Comparison of ENCODE assay signal across 8 mouse cellular contexts in the genomic region with DNA sequence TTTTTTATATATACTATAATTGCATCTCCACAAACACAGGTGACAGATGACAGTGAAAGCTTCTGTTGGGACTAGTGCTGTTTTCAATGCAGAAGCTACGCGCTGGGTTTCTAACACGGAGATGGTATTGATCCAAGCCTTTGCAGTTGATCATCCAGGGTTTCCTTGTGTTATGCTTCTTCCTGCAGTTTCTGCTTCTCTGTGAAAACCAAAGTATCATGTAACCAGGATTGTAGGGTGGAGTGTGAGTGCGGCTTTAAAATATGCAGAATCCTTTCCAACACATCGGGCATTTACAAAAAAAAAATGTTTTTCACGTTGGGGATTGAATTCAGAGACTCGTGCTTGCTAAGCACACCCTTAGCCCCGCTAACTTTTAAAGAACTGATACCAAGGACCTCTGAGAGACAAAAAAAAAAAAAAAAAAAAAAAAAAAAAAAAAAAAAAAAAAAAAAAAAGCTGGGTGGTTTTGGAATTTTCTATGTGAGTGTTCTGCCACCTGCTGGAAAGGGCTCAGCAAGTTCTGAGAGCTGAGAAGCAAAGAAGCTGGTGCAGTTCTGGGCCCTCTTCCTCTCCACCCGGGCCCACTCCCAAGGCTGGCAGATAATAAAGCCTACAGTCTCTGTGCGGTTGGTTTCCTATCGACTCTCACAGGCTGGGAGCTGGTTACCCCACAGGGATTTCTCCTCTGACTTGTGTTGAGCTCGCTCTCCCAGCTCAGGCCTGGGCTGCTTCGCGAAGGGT.
DNase-seq lines count a peak whose midpoint lies in the region; TF ChIP-seq lines count a peak whose summit lies in the region.

No protein-coding gene starts in this region.

- H3K4me3 ChIP-seq in myocyte = no peak overlapping the region
- H3K4me3 ChIP-seq in thymus, adult 2 months (ENCODE audit: control insufficient read depth, insufficient read depth, low read length) = no peak overlapping the region

- peak; percentile 74 for DNase-seq in CD4-positive, CD25-positive, alpha-beta regulatory T cell, adult 2 months (ENCODE audit: low read depth, low spot score)
- peak; percentile 79 for DNase-seq in adipocyte (ENCODE audit: low spot score)
- DNase-seq in embryo, embryonic 9.5 days (ENCODE audit: extremely low spot score) = peak; percentile 19
- peak; percentile 13 to 16 for DNase-seq in gastrocnemius, postnatal 36 days
- DNase-seq in kidney, adult 18-20 months = peak; percentile 56
- DNase-seq in left cerebral cortex, postnatal 36 days (ENCODE audit: low spot score in 2 of 2) = peak; percentile 41 to 43
- DNase-seq in thymus, adult 2 months = peak; percentile 36

- intact Hi-C loops in gastrocnemius, postnatal 36 days (cut with DNase I) = loop anchor here (5.0 to 10.0 kb wide), 2 partner anchors 133 to 625 kb away; partner anchors contain the start of gene Arhgap5
- intact Hi-C loops in left cerebral cortex, postnatal 36 days (cut with DNase I) = loop anchor here (2.0 to 10.0 kb wide), 6 partner anchors 133 to 627 kb away; no protein-coding TSS in a partner anchor

- H3K36me3 ChIP-seq in myocyte (ENCODE audit: control insufficient read depth, insufficient read depth) = no peaks in the 10 kb centered on the region
- H3K36me3 ChIP-seq in thymus, adult 2 months (ENCODE audit: control insufficient read depth, insufficient read depth, low read length) = no peaks in the 10 kb centered on the region

- no peaks in the 10 kb centered on the region for H3K79me2 ChIP-seq in myocyte (ENCODE audit: control insufficient read depth, insufficient read depth)

- TF ChIP-seq POLR2A in myocyte (IDR thresholded peaks at IDR 0.05; ENCODE audit: insufficient read length, low read depth) = no peak
- no peak for TF ChIP-seq POLR2A in thymus, adult 2 months (IDR thresholded peaks at IDR 0.05; ENCODE audit: control insufficient read depth, extremely low read depth, insufficient read depth, low read length, poor library complexity)

- H3K4me1 ChIP-seq in thymus, adult 2 months (replicated peaks; ENCODE audit: control insufficient read depth, insufficient read depth, low read length) = no peaks in the 10 kb centered on the region

- 63% methylated on average over 14 of the region's 14 CpGs for WGBS in thymus, adult 2 months

- peak overlapping the region; percentile 82 for H3K4me2 ChIP-seq in myocyte (ENCODE audit: low read depth)

- no peak overlapping the region for H3ac ChIP-seq in myocyte (ENCODE audit: control insufficient read depth, insufficient read length)

- TF ChIP-seq CTCF in thymus, adult 2 months (IDR thresholded peaks at IDR 0.05; ENCODE audit: borderline replicate concordance, control insufficient read depth, extremely low read depth, insufficient read depth, low read length, poor library complexity) = no peak

- no peak overlapping the region for H3K27ac ChIP-seq in thymus, adult 2 months (ENCODE audit: control insufficient read depth, insufficient read depth, low read length)

- no peaks in the 10 kb centered on the region for H3K27me3 ChIP-seq in myocyte (ENCODE audit: control insufficient read depth, insufficient read depth, insufficient read length)
- H3K27me3 ChIP-seq in thymus, adult 2 months (ENCODE audit: control insufficient read depth, insufficient read depth, low read length) = no peaks in the 10 kb centered on the region

TF ChIP-seq in myocyte, 11 proteins besides CTCF, POLR2A, EP300 and RAD21:
- TF ChIP-seq CEBPB (IDR thresholded peaks at IDR 0.05; ENCODE audit: insufficient read depth, poor library complexity, severe bottlenecking) (no peak), USF1 (IDR thresholded peaks at IDR 0.05; ENCODE audit: low read depth) (no peak), SRF (IDR thresholded peaks at IDR 0.05; ENCODE audit: control insufficient read depth, insufficient read length, low read depth) (no peak), REST (IDR thresholded peaks at IDR 0.05; ENCODE audit: insufficient read depth, insufficient read length) (no peak), POLR2AphosphoS2 (IDR thresholded peaks at IDR 0.05; ENCODE audit: insufficient read length, low read depth) (no peak), MAX (IDR thresholded peaks at IDR 0.05; ENCODE audit: low read depth) (no peak), TCF12 (IDR thresholded peaks at IDR 0.05; ENCODE audit: insufficient read depth, poor library complexity, severe bottlenecking) (no peak), MYOG (IDR thresholded peaks at IDR 0.05; ENCODE audit: control insufficient read depth in 1 of 3, insufficient read depth in 1 of 3, insufficient read length in 2 of 3, low read depth in 2 of 3) (no peak), TCF3 (IDR thresholded peaks at IDR 0.05; ENCODE audit: insufficient read length, low read depth) (no peak), MYOD1 (IDR thresholded peaks at IDR 0.05; ENCODE audit: control insufficient read depth in 1 of 3, insufficient read length in 2 of 3, low read depth in 2 of 3) (no peak), E2F4 (IDR thresholded peaks at IDR 0.05; ENCODE audit: insufficient read depth) (no peak)

Comparison
In these comparisons a context has a peak if more than half of its experiments do, and no peak if none do; other contexts are left out.
1. DNase-seq: peak in every context shown above with its lines; median percentile 79 in adipocyte; 74 in CD4-positive, CD25-positive, alpha-beta regulatory T cell, adult 2 months; 56 in kidney, adult 18-20 months; 42 in left cerebral cortex, postnatal 36 days; 36 in thymus, adult 2 months; 19 in embryo, embryonic 9.5 days; 14 in gastrocnemius, postnatal 36 days.